Mouse (Mus musculus) limb, embryonic 14.5 days (tissue): ENCODE data around the gene D430042O09Rik. TPM values are rescaled to one million over a fixed set of nuclear protein-coding genes. Genes with fewer than 3 reads are reported as not detected.

Source experiments
- ATAC-seq: fragments of 200-750 bp; cut with Nextera tagmentation; 2 replicates; pipeline ENCODE4 v1.8.0; 2017; ENCODE audit warnings: low read depth, moderate number of reproducible peaks, moderate TSS enrichment; ENCODE audit not compliant: low FRiP score
- DNase-seq: peaks from one replicate; pipeline ENCODE4 v3.0.0-alpha.2; 2015; ENCODE audit warnings: low spot score
- H3K27ac ChIP-seq: fragments of 300-500 bp; sonication (generic); replicated peaks from 2 replicates; pipeline ENCODE4 v1.5.1; 2014; ENCODE audit warnings: low read depth, mild to moderate bottlenecking, low read length, moderate library complexity, mixed read lengths
- H3K27me3 ChIP-seq: fragments of 300-500 bp; sonication (generic); 2 replicates; pipeline ENCODE4 v1.6.1; 2014; ENCODE audit warnings: low read length, mixed read lengths; ENCODE audit not compliant: control insufficient read depth, insufficient read depth
- H3K36me3 ChIP-seq: fragments of 300-500 bp; sonication (generic); 2 replicates; pipeline ENCODE4 v1.6.1; 2014; ENCODE audit warnings: mild to moderate bottlenecking, low read length, moderate library complexity, mixed read lengths; ENCODE audit not compliant: control insufficient read depth, insufficient read depth
- H3K4me1 ChIP-seq: fragments of 300-500 bp; sonication (generic); 2 replicates; pipeline ENCODE4 v1.6.1; 2014; ENCODE audit warnings: antibody characterized with exemption, low read length, mixed read lengths; ENCODE audit not compliant: control insufficient read depth, insufficient read depth
- H3K4me2 ChIP-seq: fragments of 300-500 bp; sonication (generic); replicated peaks from 2 replicates; pipeline ENCODE4 v1.6.1; 2014; ENCODE audit warnings: low read depth, mild to moderate bottlenecking, low read length, moderate library complexity; ENCODE audit not compliant: severe bottlenecking
- H3K4me3 ChIP-seq: fragments of 300-500 bp; sonication (generic); replicated peaks from 2 replicates; pipeline ENCODE4 v1.5.1; 2014; ENCODE audit warnings: low read length
- H3K9ac ChIP-seq: fragments of 300-500 bp; sonication (generic); 2 replicates; pipeline ENCODE4 v1.6.1; 2014; ENCODE audit warnings: mild to moderate bottlenecking, low read depth, low read length, moderate library complexity; ENCODE audit not compliant: severe bottlenecking
- H3K9me3 ChIP-seq: fragments of 300-500 bp; sonication (generic); 2 replicates; pipeline ENCODE4 v1.6.1; 2016; ENCODE audit warnings: low read length; ENCODE audit not compliant: control insufficient read depth
- POLR2A ChIP-seq: fragments of 200-500 bp; IDR thresholded peaks from 2 replicates; pipeline ENCODE4 v1.8.0; 2012; ENCODE audit warnings: inconsistent platforms, mild to moderate bottlenecking, moderate library complexity, borderline replicate concordance; ENCODE audit not compliant: insufficient read depth, insufficient read length; ENCODE audit errors: extremely low read depth
- WGBS: fragments of 180-500 bp; shearing (Covaris S2); extraction: QIAGEN DNeasy Blood & Tissue Kit; methylation state at CpG from one replicate; pipeline ENCODE4 v1.1.7; 2014; 5-methylcytosine and 5-hydroxymethylcytosine counted together
- polyA plus RNA-seq, 2 experiments: library from polyadenylated mRNA; depleted of rRNA in 1 of 2; stranded (reverse) in 1 of 2; unstranded in 1 of 2; fragments of >200 nt; fragmentation: Nextera tagmentation in 1 of 2; extraction: Ambion mirVana in 1 of 2; gene quantifications; 2 replicates each; pipeline versions ENCODE4 v1.2.1 to v1.2.3; 2012 to 2014

The D430042O09Rik gene
- polyA plus RNA-seq, 2 experiments: 8.8 to 18.9 TPM

DNA sequence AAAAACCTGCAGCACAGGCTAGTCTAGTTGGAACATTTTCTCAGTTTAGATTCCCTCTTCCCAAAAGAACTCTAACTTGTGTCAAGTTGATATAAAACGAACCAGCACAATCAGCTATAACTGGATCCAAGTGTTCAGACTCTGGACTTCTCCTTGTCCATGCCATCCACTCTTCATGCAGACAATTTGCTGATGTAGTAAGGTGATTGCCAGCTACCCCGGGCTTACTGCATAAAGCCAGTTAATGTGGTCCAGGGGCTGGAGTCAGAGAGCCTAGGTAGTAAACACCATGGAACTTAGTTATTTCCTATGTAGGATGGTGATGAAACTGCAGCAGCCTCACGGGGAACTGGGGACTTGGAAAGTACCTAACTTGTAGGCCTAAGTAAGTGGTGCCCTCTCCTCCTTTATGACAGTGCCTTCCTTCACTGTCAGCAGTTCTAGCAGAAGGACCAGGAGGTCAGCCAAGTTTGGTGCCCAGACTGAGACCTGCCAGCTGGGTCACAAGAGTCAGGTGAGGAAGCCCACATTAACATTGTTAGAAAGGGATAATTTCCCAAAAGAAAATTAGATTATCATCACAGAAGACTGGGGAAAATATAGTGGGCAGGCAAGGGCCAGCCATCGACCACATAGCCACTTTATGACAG, 28.8 kb downstream of the D430042O09Rik start:
- ATAC-seq (no peak), DNase-seq (no peak)
- Histone ChIP-seq H3K27me3 (no peaks in the 10 kb centered on the region), H3K9ac (no peak overlapping the region), H3K9me3 (no peaks in the 10 kb centered on the region), H3K4me3 (no peak overlapping the region), H3K36me3 (no peaks in the 10 kb centered on the region), H3K4me2 (no peak overlapping the region), H3K4me1 (no peaks in the 10 kb centered on the region), H3K27ac (no peak overlapping the region)
- 82% methylated on average over 4 of the region's 4 CpGs for WGBS
- no peak for TF ChIP-seq POLR2A

DNA sequence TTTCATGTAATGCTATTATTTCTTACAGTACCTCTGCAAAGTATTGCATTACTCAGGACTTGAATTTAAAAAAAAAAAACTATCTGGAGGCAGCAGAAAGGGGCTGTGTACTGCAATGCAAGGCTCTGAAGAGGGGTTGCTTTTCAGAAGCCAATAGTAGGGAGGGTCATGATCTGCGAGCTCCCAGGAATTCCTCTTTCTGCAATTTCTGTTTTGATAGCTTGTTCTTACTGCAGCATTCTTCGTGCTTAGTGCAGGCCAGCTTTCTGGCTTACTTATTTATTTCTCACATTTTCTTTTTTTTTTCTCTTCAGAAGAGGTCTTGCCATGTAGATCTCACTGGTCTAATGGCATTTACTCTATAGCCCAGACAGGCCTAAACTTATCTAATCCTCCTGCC, 32.8 kb downstream of the D430042O09Rik start:
- no peaks in the 10 kb centered on the region for H3K27me3 ChIP-seq
- no peaks in the 10 kb centered on the region for H3K9me3 ChIP-seq

DNA sequence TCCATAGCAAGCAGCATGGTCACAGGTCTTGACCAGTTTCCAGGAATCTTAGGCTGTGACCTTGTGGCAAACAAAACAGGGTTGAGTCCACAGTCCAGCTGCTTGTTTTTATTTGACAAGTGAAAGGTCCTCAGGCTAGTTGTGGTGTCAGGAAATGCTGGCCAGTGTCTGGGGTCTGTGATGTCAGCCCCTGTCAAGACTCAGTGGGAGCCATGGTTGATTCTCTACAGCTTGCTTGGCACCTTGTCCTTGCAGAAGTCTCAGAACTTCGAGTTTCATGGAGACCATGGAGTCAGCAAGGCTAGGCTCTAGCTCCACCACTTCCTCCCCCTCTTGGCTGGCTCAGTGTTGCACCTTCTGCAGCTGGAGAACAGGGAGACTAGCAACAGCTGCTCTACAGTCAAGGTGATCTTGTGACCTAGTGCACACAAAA, 33.6 kb downstream of the D430042O09Rik start:
- H3K9ac ChIP-seq: no peak overlapping the region
- H3K9me3 ChIP-seq: no peaks in the 10 kb centered on the region
- no peak for TF ChIP-seq POLR2A
- no peak overlapping the region for H3K27ac ChIP-seq
- 0 out of 2 replicates have a peak, but pooled peaks cover 2% of the 10 kb centered on the region for H3K36me3 ChIP-seq
- no peaks in the 10 kb centered on the region for H3K4me1 ChIP-seq
- DNase-seq (no peak), ATAC-seq (no peak)
- no peaks in the 10 kb centered on the region for H3K27me3 ChIP-seq
- no peak overlapping the region for H3K4me3 ChIP-seq
- 25% methylated on average over 1 of the region's 1 CpGs for WGBS
- H3K4me2 ChIP-seq: no peak overlapping the region

More for the DNA sequence above, 32.8 kb downstream of the D430042O09Rik start:
- Histone ChIP-seq H3K4me1 (no peaks in the 10 kb centered on the region), H3K4me2 (no peak overlapping the region), H3K9ac (no peak overlapping the region), H3K36me3 (0 out of 2 replicates have a peak, but pooled peaks cover 2% of the 10 kb centered on the region), H3K27ac (no peak overlapping the region), H3K4me3 (no peak overlapping the region)
- 67% methylated on average over 2 of the region's 2 CpGs for WGBS
- TF ChIP-seq POLR2A: no peak
- ATAC-seq (no peak), DNase-seq (no peak)

DNA sequence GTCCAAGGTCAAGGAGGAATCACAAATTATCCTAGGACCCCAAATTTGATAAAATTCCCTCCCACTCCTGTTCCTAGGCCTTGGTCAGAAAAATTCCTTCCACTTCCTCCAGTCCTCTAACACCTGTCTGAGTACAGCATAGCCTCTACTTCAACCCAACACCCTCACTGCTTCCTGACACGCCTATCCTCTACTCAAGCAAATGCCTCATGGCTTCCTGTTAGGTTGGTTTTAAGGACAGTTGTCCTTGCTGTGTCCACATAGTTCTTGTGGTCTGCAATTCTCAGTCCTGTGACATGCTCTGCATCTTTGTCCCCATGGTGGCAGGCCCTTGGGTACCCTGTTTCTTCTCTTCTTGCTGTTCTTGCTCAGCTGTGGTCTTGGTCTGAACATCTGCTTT, 37.1 kb downstream of the D430042O09Rik start:
- Histone ChIP-seq H3K9ac (no peak overlapping the region), H3K4me2 (no peak overlapping the region), H3K4me1 (no peaks in the 10 kb centered on the region), H3K27ac (no peak overlapping the region), H3K36me3 (0 out of 2 replicates have a peak, but pooled peaks cover 2% of the 10 kb centered on the region), H3K4me3 (no peak overlapping the region), H3K9me3 (no peaks in the 10 kb centered on the region), H3K27me3 (no peaks in the 10 kb centered on the region)
- TF ChIP-seq POLR2A: no peak
- no peak for ATAC-seq
- no peak for DNase-seq
- WGBS: 91% methylated on average over 1 of the region's 1 CpGs

DNA sequence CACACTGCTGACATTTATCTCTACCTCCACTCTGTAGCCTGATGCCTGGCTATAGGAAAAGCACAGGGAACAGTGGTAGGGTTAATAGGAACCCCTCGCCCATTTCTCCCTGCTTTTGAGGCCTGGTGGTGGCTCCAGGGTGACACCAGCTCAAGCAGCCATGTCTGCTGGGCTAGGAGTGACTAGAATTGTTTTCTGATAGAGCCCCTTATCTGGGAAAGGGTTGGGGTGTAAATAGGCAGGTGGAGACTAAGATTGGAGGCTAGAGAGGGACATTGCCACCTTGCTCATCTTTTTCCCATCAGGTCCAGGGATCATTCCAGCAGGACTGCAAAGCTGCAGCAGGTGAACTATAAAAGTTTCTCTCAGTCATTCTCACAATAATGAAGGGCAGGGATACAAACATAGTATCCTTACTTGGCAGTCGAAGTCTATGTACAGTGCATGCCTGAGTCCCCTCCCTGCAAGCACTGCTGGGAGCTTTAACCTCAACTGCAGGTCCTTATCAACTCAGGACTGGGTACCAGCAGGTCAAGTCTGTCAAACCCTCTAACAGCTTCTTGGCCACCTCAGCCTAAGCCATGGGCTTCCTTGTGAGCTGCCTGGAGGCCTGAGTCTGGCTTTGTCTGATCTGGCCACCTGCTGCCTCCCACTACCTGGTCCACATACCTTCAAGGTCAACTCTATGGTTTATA, 39.1 kb downstream of the D430042O09Rik start:
- Histone ChIP-seq H3K9ac (no peak overlapping the region), H3K36me3 (0 out of 2 replicates have a peak, but pooled peaks cover 2% of the 10 kb centered on the region), H3K4me1 (no peaks in the 10 kb centered on the region), H3K27me3 (no peaks in the 10 kb centered on the region), H3K4me3 (no peak overlapping the region), H3K27ac (no peak overlapping the region), H3K4me2 (no peak overlapping the region), H3K9me3 (no peaks in the 10 kb centered on the region)
- DNase-seq: no peak
- no peak for ATAC-seq
- WGBS: 80% methylated on average over 2 of the region's 2 CpGs
- no peak for TF ChIP-seq POLR2A
